Mouse (Mus musculus) small intestine, adult 2 months (tissue): Measurements from ENCODE around the gene Ptpn18.

Experiments used
- CTCF ChIP-seq: fragments of 200-500 bp; IDR thresholded peaks from 2 replicates; pipeline ENCODE4 v1.5.1; 2012; ENCODE audit warnings: low read depth, mild to moderate bottlenecking, control low read depth, inconsistent platforms, low read length, moderate library complexity, mixed read lengths; ENCODE audit not compliant: insufficient replicate concordance, insufficient read length; ENCODE audit errors: extremely low read depth
- POLR2A ChIP-seq: fragments of 200-500 bp; IDR thresholded peaks from 2 replicates; pipeline ENCODE4 v1.6.1; 2012; ENCODE audit warnings: low read depth, mild to moderate bottlenecking, control low read depth, inconsistent platforms, low read length, moderate library complexity

GRCm38 (mm10) chr1:34507986-34508385 is 48.4 kb downstream of the Ptpn18 start:
- TF ChIP-seq CTCF = no peak
- TF ChIP-seq POLR2A = no peak
